Mouse (Mus musculus) kidney, adult 2 months (tissue): ENCODE measurements around the gene Ldhal6b.

Experiments used
- CTCF ChIP-seq: fragments of 200-500 bp; conservative IDR thresholded peaks from 2 replicates; pipeline ENCODE4 v1.5.1; 2011; ENCODE audit warnings: low read depth, mild to moderate bottlenecking, control low read depth, low read length, moderate library complexity, mixed read lengths; ENCODE audit not compliant: insufficient read depth, insufficient read length
- POLR2A ChIP-seq: fragments of 200-500 bp; IDR thresholded peaks from one replicate; pipeline ENCODE4 v1.6.1; 2011; ENCODE audit warnings: low read depth, low read length, control low read depth

DNA sequence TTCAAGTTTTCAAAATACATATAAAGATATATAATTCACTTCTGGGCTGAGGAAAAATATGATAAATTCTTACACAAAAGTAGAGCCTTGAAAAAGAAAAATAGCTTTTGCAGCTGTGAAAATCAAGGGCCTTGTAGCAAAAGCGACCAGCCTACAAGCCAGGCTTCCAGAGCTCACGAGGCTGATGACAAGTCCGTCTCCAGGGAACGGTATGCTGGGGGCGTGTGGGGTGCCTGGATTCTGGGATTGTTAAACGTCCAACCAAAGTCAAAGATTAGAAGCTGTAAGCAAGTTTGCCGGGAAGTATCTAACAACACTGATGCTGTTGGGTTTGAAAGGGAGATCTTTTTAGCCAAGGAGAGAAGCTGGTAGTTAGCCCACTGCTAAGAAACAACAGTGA lies 47.0 kb downstream of the Ldhal6b start:
- no peak for TF ChIP-seq CTCF
- TF ChIP-seq POLR2A, result no peak
